ENCODE assay signal across 8 mouse cellular contexts in genomic region chrX:94121161-94121856, GRCm38 (mm10). TPM values are rescaled to one million over a fixed set of nuclear protein-coding genes. Genes with fewer than 3 reads are reported as not detected.
DNase-seq lines count a peak whose midpoint lies in the region; ATAC-seq lines count a peak whose summit lies in the region.

No protein-coding gene starts in this region.

- peaks cover 12% of the 10 kb centered on the region for H3K4me1 ChIP-seq in heart, embryonic 13.5 days
- H3K4me1 ChIP-seq in kidney, embryonic 16.5 days (ENCODE audit: insufficient read depth, low read length), result peaks cover 4% of the 10 kb centered on the region; the same call in 1 of the 2 replicates

- H3K9ac ChIP-seq in heart, embryonic 13.5 days, result peak overlapping the region; percentile 96
- peak overlapping the region; percentile 94 for H3K9ac ChIP-seq in kidney, embryonic 16.5 days (replicated peaks; ENCODE audit: low read length)

- H3K4me3 ChIP-seq in heart, embryonic 13.5 days, result peak overlapping the region; percentile 66
- H3K4me3 ChIP-seq in kidney, embryonic 16.5 days (ENCODE audit: low read length), result peak overlapping the region; percentile 66

- peak; percentile 14 for DNase-seq in 3134 (ENCODE audit: extremely low read depth, insufficient read length, low spot score)
- DNase-seq in c-Kit-positive CD71-positive TER-119-positive erythroid progenitor cells, embryonic 14.5 days (ENCODE audit: low spot score), result peak; percentile 33
- peak; percentile 43 for DNase-seq in splenic B cell, adult 2 months (ENCODE audit: low read depth, low spot score)
- no peak for DNase-seq in frontal cortex, postnatal 10 days (ENCODE audit: low spot score in 2 of 2)

- ATAC-seq in CD4-positive, CD25-positive, alpha-beta regulatory T cell, adult 4 months, result peak; percentile 22
- ATAC-seq in heart, embryonic 13.5 days (ENCODE audit: extremely low read depth, insufficient number of reproducible peaks, low FRiP score, low TSS enrichment), result no peak
- ATAC-seq in kidney, embryonic 16.5 days (ENCODE audit: low FRiP score, low TSS enrichment), result no peak
- ATAC-seq in megakaryocyte progenitor cell, adult 5-6 weeks (replicated peaks; ENCODE audit: poor library complexity), result peak; percentile 14; the same call in 1 of the 2 replicates

- 10% methylated on average over 24 of the region's 24 CpGs for WGBS in heart, embryonic 13.5 days
- WGBS in kidney, embryonic 16.5 days, result 27% methylated on average over 24 of the region's 24 CpGs

- H3K9me3 ChIP-seq in heart, embryonic 13.5 days, result no peaks in the 10 kb centered on the region
- H3K9me3 ChIP-seq in kidney, embryonic 16.5 days (ENCODE audit: low read length), result peaks cover 3% of the 10 kb centered on the region; the same call in 1 of the 2 replicates

- H3K27ac ChIP-seq in heart, embryonic 13.5 days (replicated peaks), result peak overlapping the region; percentile 99
- H3K27ac ChIP-seq in kidney, embryonic 16.5 days (ENCODE audit: low read length), result peak overlapping the region; percentile 98

- peak overlapping the region; percentile 68 for H3K4me2 ChIP-seq in heart, embryonic 13.5 days
- H3K4me2 ChIP-seq in kidney, embryonic 16.5 days (replicated peaks; ENCODE audit: low read depth, low read length), result peak overlapping the region; percentile 64

- no peaks in the 10 kb centered on the region for H3K36me3 ChIP-seq in heart, embryonic 13.5 days
- H3K36me3 ChIP-seq in kidney, embryonic 16.5 days (ENCODE audit: insufficient read depth, low read length), result no peaks in the 10 kb centered on the region
- no peaks in the 10 kb centered on the region for H3K36me3 ChIP-seq in splenic B cell, adult 2 months (ENCODE audit: control insufficient read depth, insufficient read depth, low read length, poor library complexity, severe bottlenecking)

- peaks cover 65% of the 10 kb centered on the region for H3K27me3 ChIP-seq in heart, embryonic 13.5 days (replicated peaks)
- peaks cover 23% of the 10 kb centered on the region; the same call in 1 of the 2 replicates for H3K27me3 ChIP-seq in kidney, embryonic 16.5 days (ENCODE audit: insufficient read depth, low read length)
- no peaks in the 10 kb centered on the region for H3K27me3 ChIP-seq in splenic B cell, adult 2 months (ENCODE audit: control insufficient read depth, insufficient read depth, low read length, poor library complexity, severe bottlenecking)

RNA-seq across cellular contexts. Expression of gene Zfx, which starts 2.2 kb away (rescaled TPM):
- 10 to 100 TPM; 28.9 to 32.5 TPM for polyA plus RNA-seq in CD4-positive, CD25-positive, alpha-beta regulatory T cell, adult 4 months (2017; shearing (Covaris generic))
- polyA plus RNA-seq in heart, embryonic 13.5 days (2015; fragmentation: Nextera tagmentation; extraction: Ambion mirVana), result 15.8 and 21.1 TPM in 2 replicates
- 30.5 and 31.6 TPM in 2 replicates for polyA plus RNA-seq in kidney, embryonic 16.5 days (2015; fragmentation: Nextera tagmentation; extraction: Ambion mirVana)
- total RNA-seq in megakaryocyte progenitor cell, adult 5-6 weeks (2015), result 47.2 and 47.8 TPM in 2 replicates
- 27.3 and 35.0 TPM in 2 replicates for total RNA-seq in megakaryocyte progenitor cell, adult 5-6 weeks (2017)

Comparison
In these comparisons a context has a peak if more than half of its experiments do, and no peak if none do; other contexts are left out.
1. DNase-seq: peak in 3134 (single experiment), c-Kit-positive CD71-positive TER-119-positive erythroid progenitor cells, embryonic 14.5 days (single experiment) and splenic B cell, adult 2 months (single experiment); none in frontal cortex, postnatal 10 days (0 of 2).
2. ATAC-seq: peak in CD4-positive, CD25-positive, alpha-beta regulatory T cell, adult 4 months (single experiment) and megakaryocyte progenitor cell, adult 5-6 weeks (single experiment); none in heart, embryonic 13.5 days (single experiment) and kidney, embryonic 16.5 days (single experiment).